Mouse (Mus musculus): ENCODE measurements around the gene Pycr2.

Pycr2 gene

GRCm38 (mm10) chr1:180940776-180941460, 36.8 kb downstream of the Pycr2 start:
- no peak for DNase-seq (ENCODE audit: low spot score in 2 of 2)

GRCm38 (mm10) chr1:180941726-180942125, 37.6 kb downstream of the Pycr2 start:
- no peak for DNase-seq (ENCODE audit: low spot score in 2 of 2)

- DNase-seq (ENCODE audit: low spot score in 2 of 2) = peak; percentile 66 to 78
Measured at GRCm38 (mm10) chr1:180942166-180943031, 38.3 kb downstream of the Pycr2 start, which contains the start of gene Tmem63a. TSS of gene Tmem63a (plus strand) at chr1:180942344.

- no peak for DNase-seq (ENCODE audit: low spot score in 2 of 2)
Measured at GRCm38 (mm10) chr1:180943032-180943644, 39.0 kb downstream of the Pycr2 start.

GRCm38 (mm10) chr1:180943896-180944295, 39.8 kb downstream of the Pycr2 start:
- no peak for DNase-seq (ENCODE audit: low spot score in 2 of 2)

- DNase-seq (ENCODE audit: low spot score in 2 of 2) = no peak
Measured at GRCm38 (mm10) chr1:180944553-180944952, 40.5 kb downstream of the Pycr2 start.

- DNase-seq (ENCODE audit: low spot score in 2 of 2) = no peak
Measured at GRCm38 (mm10) chr1:180945001-180945980, 41.2 kb downstream of the Pycr2 start.

- no peak for DNase-seq (ENCODE audit: low spot score in 2 of 2)
Measured at GRCm38 (mm10) chr1:180946448-180946847, 42.4 kb downstream of the Pycr2 start.

- DNase-seq (ENCODE audit: low spot score in 2 of 2) = no peak
Measured at GRCm38 (mm10) chr1:180952085-180952746, 48.1 kb downstream of the Pycr2 start.

- DNase-seq (ENCODE audit: low spot score in 2 of 2) = no peak
Measured at GRCm38 (mm10) chr1:180952808-180953207, 48.7 kb downstream of the Pycr2 start.

GRCm38 (mm10) chr1:180956401-180956800, 52.3 kb downstream of the Pycr2 start:
- no peak for DNase-seq (ENCODE audit: low spot score in 2 of 2)

- DNase-seq (ENCODE audit: low spot score in 2 of 2) = peak in 1 of 2 experiments; percentile 47
Measured at GRCm38 (mm10) chr1:180956973-180957381, 52.9 kb downstream of the Pycr2 start.
